ENCODE assay signal across 9 mouse cellular contexts in genomic region chr4:138396711-138397110, GRCm38 (mm10). TPM values are rescaled to one million over a fixed set of nuclear protein-coding genes. Genes with fewer than 3 reads are reported as not detected.
DNase-seq lines count a peak whose midpoint lies in the region; ATAC-seq and TF ChIP-seq lines count a peak whose summit lies in the region.
"Had no signal": no experiment of that assay in that cellular context is flagged by ENCODE, and none has a peak within 500 bp of the region (broad histone marks: within the 10 kb centered on the region; RNA-seq: fewer than 3 reads in every experiment).

No protein-coding gene starts in this region.

- H3K4me2 ChIP-seq in kidney, embryonic 15.5 days: peak overlapping the region; percentile 66
- peak overlapping the region; percentile 72 for H3K4me2 ChIP-seq in hindbrain, embryonic 12.5 days (replicated peaks)
- peak overlapping the region; percentile 70 for H3K4me2 ChIP-seq in midbrain, embryonic 14.5 days (ENCODE audit: low read length)

- no peak for DNase-seq in kidney, postnatal 14 days
- no peak for DNase-seq in midbrain, embryonic 14.5 days
- DNase-seq in T-cell, adult 2 months (ENCODE audit: low spot score): no peak
- DNase-seq in left cerebral cortex, adult 18-20 months (ENCODE audit: low spot score in 2 of 2): no peak
- no peak for DNase-seq in lung, postnatal 10 days

- H3K9me3 ChIP-seq in kidney, embryonic 15.5 days (replicated peaks): no peaks in the 10 kb centered on the region
- no peaks in the 10 kb centered on the region for H3K9me3 ChIP-seq in hindbrain, embryonic 12.5 days (replicated peaks)
- H3K9me3 ChIP-seq in midbrain, embryonic 14.5 days (ENCODE audit: control insufficient read depth, low read length): no peaks in the 10 kb centered on the region

- WGBS in kidney, embryonic 15.5 days: 8% methylated on average over 8 of the region's 8 CpGs
- WGBS in hindbrain, embryonic 12.5 days: 7% methylated on average over 8 of the region's 8 CpGs
- WGBS in midbrain, embryonic 14.5 days: 4% methylated on average over 8 of the region's 8 CpGs

- ATAC-seq in kidney, embryonic 15.5 days (replicated peaks; ENCODE audit: low FRiP score): no peak
- ATAC-seq in hindbrain, embryonic 12.5 days (ENCODE audit: low FRiP score): no peak
- no peak for ATAC-seq in midbrain, embryonic 14.5 days (ENCODE audit: low FRiP score, low TSS enrichment)

- no peak overlapping the region for H3K27ac ChIP-seq in kidney, embryonic 15.5 days
- peak overlapping the region; percentile 16; the same call in 1 of the 2 replicates for H3K27ac ChIP-seq in cortical plate, adult 2 months (ENCODE audit: insufficient read depth, low read length)
- H3K27ac ChIP-seq in hindbrain, embryonic 12.5 days: no peak overlapping the region
- H3K27ac ChIP-seq in midbrain, embryonic 14.5 days (replicated peaks; ENCODE audit: low read depth, low read length): no peak overlapping the region
- H3K27ac ChIP-seq: macrophage had no signal

- H3K4me3 ChIP-seq in kidney, embryonic 15.5 days (replicated peaks): peak overlapping the region; percentile 40
- H3K4me3 ChIP-seq in cortical plate, adult 2 months (ENCODE audit: insufficient read depth, low read length): peak overlapping the region; percentile 93
- H3K4me3 ChIP-seq in hindbrain, embryonic 12.5 days: peak overlapping the region; percentile 42
- H3K4me3 ChIP-seq in midbrain, embryonic 14.5 days (replicated peaks; ENCODE audit: low read depth, low read length): peak overlapping the region; percentile 41

- TF ChIP-seq CTCF in cortical plate, adult 2 months (IDR thresholded peaks at IDR 0.05; ENCODE audit: extremely low read depth, insufficient read depth, low read length): no peak

- H3K9ac ChIP-seq in kidney, embryonic 15.5 days: no peak overlapping the region
- H3K9ac ChIP-seq in hindbrain, embryonic 12.5 days: no peak overlapping the region
- H3K9ac ChIP-seq in midbrain, embryonic 14.5 days (replicated peaks; ENCODE audit: low read length): no peak overlapping the region

- H3K4me1 ChIP-seq in kidney, embryonic 15.5 days: peaks cover 22% of the 10 kb centered on the region
- peaks cover 4% of the 10 kb centered on the region for H3K4me1 ChIP-seq in cortical plate, adult 2 months (ENCODE audit: control insufficient read depth, insufficient read depth, low read length)
- H3K4me1 ChIP-seq in hindbrain, embryonic 12.5 days: peaks cover 22% of the 10 kb centered on the region
- H3K4me1 ChIP-seq in midbrain, embryonic 14.5 days (ENCODE audit: control insufficient read depth, insufficient read depth, low read length): no peaks in the 10 kb centered on the region

- no peak for TF ChIP-seq POLR2A in cortical plate, adult 2 months (IDR thresholded peaks at IDR 0.05; ENCODE audit: extremely low read depth, insufficient read depth, low read length)

- H3K27me3 ChIP-seq in kidney, embryonic 15.5 days: peaks cover 97% of the 10 kb centered on the region
- H3K27me3 ChIP-seq in hindbrain, embryonic 12.5 days: peaks cover 80% of the 10 kb centered on the region
- H3K27me3 ChIP-seq in midbrain, embryonic 14.5 days (ENCODE audit: control insufficient read depth, insufficient read depth, low read length): peaks cover 55% of the 10 kb centered on the region

- H3K36me3 ChIP-seq in kidney, embryonic 15.5 days: no peaks in the 10 kb centered on the region
- H3K36me3 ChIP-seq in hindbrain, embryonic 12.5 days: no peaks in the 10 kb centered on the region
- H3K36me3 ChIP-seq in midbrain, embryonic 14.5 days (ENCODE audit: control insufficient read depth, insufficient read depth, low read length): no peaks in the 10 kb centered on the region

RNA-seq across cellular contexts. Expression of gene Fam43b, which starts 0.4 kb away (rescaled TPM):
- not detected in 2 replicates for polyA plus RNA-seq in kidney, embryonic 15.5 days (2015; fragmentation: Nextera tagmentation; extraction: Ambion mirVana)
- polyA plus RNA-seq in cortical plate, adult 2 months (2012; rRNA removed): 19.1 and 19.2 TPM in 2 replicates
- 0.69 and 1.2 TPM in 2 replicates for polyA plus RNA-seq in hindbrain, embryonic 12.5 days (2016; fragmentation: Nextera tagmentation; extraction: Ambion mirVana)
- 5.4 and 6.7 TPM in 2 replicates for polyA plus RNA-seq in midbrain, embryonic 14.5 days (2014; fragmentation: Nextera tagmentation; extraction: Ambion mirVana)
- total RNA-seq in left cerebral cortex, adult 18-20 months (2021): 10 to 100 TPM; 48.0 TPM
- polyA plus RNA-seq: macrophage had no signal

RNA-seq across cellular contexts. Expression of gene Cda, which starts 28.9 kb away (rescaled TPM):
- 21.3 and 22.0 TPM in 2 replicates for polyA plus RNA-seq in kidney, embryonic 15.5 days (2015; fragmentation: Nextera tagmentation; extraction: Ambion mirVana)
- polyA plus RNA-seq in cortical plate, adult 2 months (2012; rRNA removed): 2.9 and 3.7 TPM in 2 replicates
- 3.4 and 4.4 TPM in 2 replicates for polyA plus RNA-seq in hindbrain, embryonic 12.5 days (2016; fragmentation: Nextera tagmentation; extraction: Ambion mirVana)
- polyA plus RNA-seq in midbrain, embryonic 14.5 days (2014; fragmentation: Nextera tagmentation; extraction: Ambion mirVana): 2.4 and 4.6 TPM in 2 replicates
- 1 to 10 TPM; 5.0 to 6.1 TPM for total RNA-seq in left cerebral cortex, adult 18-20 months (2021)
- polyA plus RNA-seq: macrophage had no signal

RNA-seq across cellular contexts. Expression of gene Mul1, which starts 37.8 kb away (rescaled TPM):
- polyA plus RNA-seq in kidney, embryonic 15.5 days (2015; fragmentation: Nextera tagmentation; extraction: Ambion mirVana): 21.6 and 23.8 TPM in 2 replicates
- 28.2 and 30.6 TPM in 2 replicates for polyA plus RNA-seq in cortical plate, adult 2 months (2012; rRNA removed)
- polyA plus RNA-seq in hindbrain, embryonic 12.5 days (2016; fragmentation: Nextera tagmentation; extraction: Ambion mirVana): 16.1 and 22.3 TPM in 2 replicates
- 22.8 and 23.8 TPM in 2 replicates for polyA plus RNA-seq in midbrain, embryonic 14.5 days (2014; fragmentation: Nextera tagmentation; extraction: Ambion mirVana)
- total RNA-seq in left cerebral cortex, adult 18-20 months (2021): 10 to 100 TPM; 70.8 to 72.3 TPM

RNA-seq across cellular contexts. Expression of gene Camk2n1, which starts 57.4 kb away (rescaled TPM):
- 7.6 and 8.3 TPM in 2 replicates for polyA plus RNA-seq in kidney, embryonic 15.5 days (2015; fragmentation: Nextera tagmentation; extraction: Ambion mirVana)
- polyA plus RNA-seq in cortical plate, adult 2 months (2012; rRNA removed): 995 and 1,039 TPM in 2 replicates
- polyA plus RNA-seq in hindbrain, embryonic 12.5 days (2016; fragmentation: Nextera tagmentation; extraction: Ambion mirVana): 7.9 TPM in 2 replicates
- 15.4 and 20.5 TPM in 2 replicates for polyA plus RNA-seq in midbrain, embryonic 14.5 days (2014; fragmentation: Nextera tagmentation; extraction: Ambion mirVana)
- 1,000 to 10,000 TPM; 1,197 to 1,322 TPM for total RNA-seq in left cerebral cortex, adult 18-20 months (2021)
- polyA plus RNA-seq: macrophage had no signal

Comparison
In these comparisons a context has a peak if more than half of its experiments do, and no peak if none do; other contexts are left out.
1. H3K4me3 ChIP-seq: peak in every context shown above with its lines; median percentile 93 in cortical plate, adult 2 months; 42 in hindbrain, embryonic 12.5 days; 41 in midbrain, embryonic 14.5 days; 40 in kidney, embryonic 15.5 days.